Mouse (Mus musculus) heart, adult 2 months (tissue): ENCODE data around the gene Cbs.

Source experiments
- CTCF ChIP-seq: fragments of 200-600 bp; IDR thresholded peaks from 2 replicates; pipeline ENCODE4 v1.8.1; 2022; ENCODE audit warnings: antibody characterized with exemption, mild to moderate bottlenecking, moderate library complexity
- EP300 ChIP-seq: fragments of 200-500 bp; IDR thresholded peaks from 2 replicates; pipeline ENCODE4 v1.6.1; 2011; ENCODE audit warnings: low read depth, low read length, control low read depth; ENCODE audit not compliant: insufficient read depth
- POLR2A ChIP-seq: fragments of 200-500 bp; IDR thresholded peaks from 2 replicates; pipeline ENCODE4 v1.6.1; 2011; ENCODE audit warnings: mild to moderate bottlenecking, low read depth, low read length, control low read depth; ENCODE audit not compliant: insufficient read depth

GRCm38 (mm10) chr17:31569756-31570155 is 67.3 kb downstream of the Cbs start:
- TF ChIP-seq CTCF (no peak), EP300 (no peak), POLR2A (no peak)
